Mouse (Mus musculus): ENCODE data around the gene Nfkbie. TPM values are rescaled to one million over a fixed set of nuclear protein-coding genes. Genes with fewer than 3 reads are reported as not detected.

Gene Nfkbie
- polyA plus RNA-seq (2017; shearing (Covaris generic)): 10 to 100 TPM; 61.4 to 69.0 TPM

GRCm38 (mm10) chr17:45555452-45556106 lies at the start of gene Nfkbie:
TSS of gene Nfkbie (plus strand) at chr17:45555703.

DNA sequence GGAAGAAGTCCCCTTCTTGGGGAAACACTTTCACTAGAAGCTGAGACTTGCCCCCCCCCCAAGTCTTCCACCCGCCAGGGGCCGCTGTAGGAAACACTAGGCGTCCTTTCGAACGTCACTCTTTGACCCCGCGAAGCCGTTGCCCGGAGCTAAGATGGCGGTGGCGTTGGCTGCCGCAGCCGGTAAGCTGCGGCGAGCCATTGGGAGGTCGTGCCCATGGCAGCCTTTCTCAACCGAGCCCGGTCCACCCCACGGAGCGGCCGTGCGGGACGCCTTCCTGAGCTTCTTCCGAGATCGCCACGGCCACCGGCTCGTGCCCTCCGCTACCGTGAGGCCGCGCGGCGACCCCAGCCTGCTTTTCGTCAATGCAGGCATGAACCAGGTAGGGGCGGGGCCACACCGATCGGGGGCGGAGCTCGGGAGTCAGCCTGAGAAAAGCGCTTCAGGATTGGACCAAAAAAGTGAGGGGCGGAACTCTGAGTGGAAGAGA lies 48.8 kb upstream of the Nfkbie start, which contains the start of gene Aars2:
TSS of gene Aars2 (plus strand) at position 142 of the 490 bp plus-strand sequence.

DNA sequence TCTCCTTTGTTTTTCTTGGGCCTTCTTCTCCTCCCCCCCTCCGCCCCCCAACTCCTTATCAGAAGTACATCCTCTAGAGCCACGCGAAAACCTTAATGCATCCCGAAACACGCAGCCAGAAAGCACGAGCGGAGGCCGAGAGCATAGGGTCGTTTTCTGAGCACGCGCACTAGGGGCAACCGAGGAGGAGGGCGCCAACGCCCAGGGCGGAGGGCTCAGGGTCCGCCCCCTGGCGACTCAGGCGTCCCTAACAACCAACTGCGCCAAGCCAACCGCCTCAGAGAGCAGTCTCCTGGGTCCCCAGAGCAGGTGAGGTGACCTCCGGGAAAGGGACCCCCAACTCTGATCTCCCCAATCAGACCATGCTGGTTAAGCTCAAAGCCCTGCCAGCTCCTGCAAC lies 32.2 kb upstream of the Nfkbie start, which contains the start of gene Tcte1:
TSS of gene Tcte1 (plus strand) at position 172 of the 400 bp plus-strand sequence.

GRCm38 (mm10) chr17:45549617-45550181 lies 5.8 kb upstream of the Nfkbie start, which contains the start of gene Tmem151b:
TSS of gene Tmem151b (minus strand) at chr17:45549677.

DNA sequence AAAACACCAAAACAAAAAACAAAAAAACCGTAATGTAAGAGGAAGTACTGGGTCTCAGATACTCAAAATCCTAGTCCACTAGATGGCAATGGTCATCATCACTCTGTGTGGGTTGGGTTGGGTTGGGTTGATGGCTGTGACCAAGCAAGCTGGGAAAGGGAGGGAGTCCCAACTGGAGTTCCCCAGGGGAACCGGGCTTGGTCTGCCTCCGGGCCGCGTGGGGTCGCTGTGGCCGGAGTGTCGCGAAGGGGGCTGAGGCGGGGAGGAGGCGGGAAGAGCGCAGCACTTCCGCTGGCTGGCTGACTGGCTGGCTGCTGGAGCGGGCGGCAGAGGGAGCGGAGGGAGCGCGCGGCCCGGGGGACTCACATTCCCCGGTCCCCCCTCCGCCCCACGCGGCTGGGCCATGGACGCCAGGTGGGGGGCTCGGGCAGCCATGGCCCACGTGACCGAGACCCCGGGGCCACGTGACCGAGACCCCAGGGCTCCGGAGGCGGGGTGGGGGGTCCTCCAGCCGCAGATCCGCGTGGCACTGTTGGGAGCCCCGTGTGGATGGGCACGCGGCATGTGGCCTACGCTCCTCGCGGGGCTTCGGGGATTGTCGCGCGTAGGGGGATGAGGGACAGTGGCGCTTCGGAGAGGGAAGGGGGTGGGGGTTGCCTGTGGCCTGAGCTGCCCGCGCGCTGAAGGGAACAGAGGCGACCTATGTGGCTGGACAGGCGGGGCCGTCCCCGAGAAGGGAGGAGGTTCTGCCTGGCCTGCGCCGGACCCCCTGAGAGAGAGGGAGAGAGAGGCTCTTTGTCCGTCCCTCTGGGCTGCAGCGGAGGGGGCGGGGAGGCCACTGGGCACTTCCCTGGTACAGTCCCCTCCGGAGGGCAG lies 8.4 kb downstream of the Nfkbie start, which contains the start of gene Slc35b2:
TSS of gene Slc35b2 (plus strand) at position 220 of the 876 bp plus-strand sequence.

DNA sequence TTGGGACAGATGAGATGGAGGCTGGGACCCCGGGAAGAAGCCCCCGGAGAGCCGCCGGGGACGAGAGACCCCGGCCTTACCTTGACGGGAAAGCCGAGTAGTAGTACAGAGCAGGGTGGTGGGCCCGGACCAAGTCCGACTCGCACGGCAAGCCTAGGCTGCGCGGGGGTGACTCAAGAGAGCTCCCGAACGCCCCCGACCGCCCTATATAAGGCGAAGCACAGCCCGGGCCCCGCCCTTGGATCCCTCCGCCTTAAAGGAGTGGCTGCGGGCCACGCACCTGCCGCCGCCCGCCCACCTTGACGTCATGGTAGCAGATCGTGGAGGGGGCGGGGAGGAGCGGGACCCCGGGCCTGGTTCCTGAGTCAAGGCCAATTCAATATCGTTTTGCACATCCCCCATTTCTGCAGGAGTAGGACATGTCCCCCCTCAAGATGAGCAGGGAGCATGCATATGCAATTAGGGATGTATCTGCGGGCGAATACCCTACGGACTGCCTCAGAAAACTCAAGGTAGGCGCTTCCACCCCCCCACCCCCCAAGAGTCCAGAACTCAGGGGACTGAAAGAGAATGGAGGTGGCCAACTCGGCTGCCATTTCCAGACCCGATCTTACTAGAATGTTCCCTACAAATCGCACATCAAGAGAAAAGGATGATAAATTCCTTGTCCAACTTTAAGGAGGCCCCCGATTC lies 17.7 kb downstream of the Nfkbie start, which contains the start of gene Hsp90ab1:
TSS of gene Hsp90ab1 (minus strand) at position 185 of the 693 bp plus-strand sequence.

GRCm38 (mm10) chr17:45599446-45600242 lies 44.1 kb downstream of the Nfkbie start, which contains the start of gene Slc29a1:
TSS of gene Slc29a1 (minus strand) at chr17:45599606.

DNA sequence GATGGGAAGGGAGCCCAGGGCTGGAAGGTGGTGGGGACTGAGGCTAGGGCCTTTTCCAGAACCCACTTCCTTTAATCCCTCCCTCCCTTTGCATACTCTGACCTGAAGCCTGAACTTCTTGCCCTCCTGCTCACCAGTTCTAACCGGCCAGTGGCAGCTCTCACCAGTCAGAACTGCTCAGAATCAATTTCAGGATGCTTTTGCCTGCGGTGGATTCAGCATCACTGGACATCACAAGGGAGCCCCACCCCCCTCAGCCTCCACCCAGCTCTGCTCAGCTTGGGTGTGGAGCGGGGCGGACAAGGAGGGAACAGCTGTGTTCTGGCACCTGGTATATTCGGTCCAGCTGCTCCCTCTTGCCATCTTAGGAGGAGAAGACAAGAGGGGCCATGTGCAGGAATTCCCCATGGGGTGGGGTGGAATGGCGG lies 46.4 kb downstream of the Nfkbie start, which contains the start of gene Mymx:
TSS of gene Mymx (minus strand) at position 226 of the 428 bp plus-strand sequence.

Other genes with a start within 250 kb of the Nfkbie start
- gene Cdc5l, start 122.0 kb upstream of the Nfkbie start, polyA plus RNA-seq (2017; shearing (Covaris generic)): 10 to 100 TPM; 72.0 to 76.8 TPM
- gene Spats1, start 80.3 kb upstream of the Nfkbie start, polyA plus RNA-seq (2017; shearing (Covaris generic)): under 1 TPM; 0.70 to 0.75 TPM
- 1 to 10 TPM; 5.4 to 9.2 TPM for gene Aars2, start 48.9 kb upstream of the Nfkbie start, polyA plus RNA-seq (2017; shearing (Covaris generic))
- not detected for gene Tcte1, start 32.3 kb upstream of the Nfkbie start, polyA plus RNA-seq (2017; shearing (Covaris generic))
- gene Tmem151b, start 6.0 kb upstream of the Nfkbie start, polyA plus RNA-seq (2017; shearing (Covaris generic)): under 1 TPM in 1 of 2 experiments, not detected in 1; 0.05 TPM
- gene Slc35b2, start 8.2 kb downstream of the Nfkbie start, polyA plus RNA-seq (2017; shearing (Covaris generic)): 10 to 100 TPM; 62.7 to 68.2 TPM
- 100 to 1,000 TPM; 510 to 608 TPM for gene Hsp90ab1, start 17.6 kb downstream of the Nfkbie start, polyA plus RNA-seq (2017; shearing (Covaris generic))
- gene Slc29a1, start 43.9 kb downstream of the Nfkbie start, polyA plus RNA-seq (2017; shearing (Covaris generic)): 100 to 1,000 TPM in 1 of 2 experiments, 10 to 100 TPM in 1; 83.1 to 100 TPM
- gene Mymx, start 46.4 kb downstream of the Nfkbie start, polyA plus RNA-seq (2017; shearing (Covaris generic)): not detected
- gene Capn11, start 103.6 kb downstream of the Nfkbie start, polyA plus RNA-seq (2017; shearing (Covaris generic)): 1 to 10 TPM in 1 of 2 experiments, not detected in 1; 1.2 TPM
- gene Mrpl14, start 130.6 kb downstream of the Nfkbie start, polyA plus RNA-seq (2017; shearing (Covaris generic)): 10 to 100 TPM; 80.2 to 88.4 TPM
- 10 to 100 TPM in 1 of 2 experiments, 1 to 10 TPM in 1; 6.1 to 11.2 TPM for gene Tmem63b, start 131.2 kb downstream of the Nfkbie start, polyA plus RNA-seq (2017; shearing (Covaris generic))
- not detected for gene 1600014C23Rik, start 178.1 kb downstream of the Nfkbie start, polyA plus RNA-seq (2017; shearing (Covaris generic))

All from activated CD4-positive, CD25-positive, alpha-beta regulatory T cell (primary cell).